Mouse (Mus musculus): Measurements from ENCODE around the gene Cst8. TPM values are rescaled to one million over a fixed set of nuclear protein-coding genes. Genes with fewer than 3 reads are reported as not detected.

The Cst8 gene
- polyA plus RNA-seq (2015; fragmentation: Nextera tagmentation; extraction: Ambion mirVana) = not detected in 2 replicates

GRCm38 (mm10) chr2:148798485-148798884, at the start of gene Cst8:
Gene Cst8, plus strand, starts transcription at chr2:148798785.

GRCm38 (mm10) chr2:148750058-148750457, 48.5 kb upstream of the Cst8 start, which contains the start of gene Cstl1:
Gene Cstl1, plus strand, starts transcription at chr2:148750358.

GRCm38 (mm10) chr2:148771397-148771796, 27.2 kb upstream of the Cst8 start, which contains the start of gene Cst11:
Gene Cst11, minus strand, starts transcription at chr2:148771497.

GRCm38 (mm10) chr2:148781709-148782108, 16.9 kb upstream of the Cst8 start, which contains the start of gene 8030411F24Rik:
Gene 8030411F24Rik, plus strand, starts transcription at chr2:148782009.

GRCm38 (mm10) chr2:148789142-148789541, 9.4 kb upstream of the Cst8 start, which contains the start of gene Cst12:
Gene Cst12, plus strand, starts transcription at chr2:148789361.

GRCm38 (mm10) chr2:148819909-148820308, 21.3 kb downstream of the Cst8 start, which contains the start of gene Cst13:
Gene Cst13, plus strand, starts transcription at chr2:148820081.

GRCm38 (mm10) chr2:148834912-148835311, 36.3 kb downstream of the Cst8 start, which contains the start of gene Cst9:
Gene Cst9, plus strand, starts transcription at chr2:148835147.

Other genes with a start within 250 kb of the Cst8 start
- 20.2 and 27.2 TPM in 2 replicates for gene Nxt1, start 126.2 kb upstream of the Cst8 start, polyA plus RNA-seq (2015; fragmentation: Nextera tagmentation; extraction: Ambion mirVana)
- 14.8 and 15.2 TPM in 2 replicates for gene Gzf1, start 117.8 kb upstream of the Cst8 start, polyA plus RNA-seq (2015; fragmentation: Nextera tagmentation; extraction: Ambion mirVana)
- 2.8 and 4.0 TPM in 2 replicates for gene Napb, start 66.3 kb upstream of the Cst8 start, polyA plus RNA-seq (2015; fragmentation: Nextera tagmentation; extraction: Ambion mirVana)
- gene Cstl1, start 48.4 kb upstream of the Cst8 start, polyA plus RNA-seq (2015; fragmentation: Nextera tagmentation; extraction: Ambion mirVana) = not detected in 2 replicates
- not detected in 2 replicates for gene Cst11, start 27.3 kb upstream of the Cst8 start, polyA plus RNA-seq (2015; fragmentation: Nextera tagmentation; extraction: Ambion mirVana)
- not detected in 2 replicates for gene 8030411F24Rik, start 16.8 kb upstream of the Cst8 start, polyA plus RNA-seq (2015; fragmentation: Nextera tagmentation; extraction: Ambion mirVana)
- not detected in 2 replicates for gene Cst12, start 9.4 kb upstream of the Cst8 start, polyA plus RNA-seq (2015; fragmentation: Nextera tagmentation; extraction: Ambion mirVana)
- not detected in 2 replicates for gene Cst13, start 21.3 kb downstream of the Cst8 start, polyA plus RNA-seq (2015; fragmentation: Nextera tagmentation; extraction: Ambion mirVana)
- not detected in 2 replicates for gene Cst9, start 36.4 kb downstream of the Cst8 start, polyA plus RNA-seq (2015; fragmentation: Nextera tagmentation; extraction: Ambion mirVana)
- not detected in 2 replicates for gene 9230104L09Rik, start 66.3 kb downstream of the Cst8 start, polyA plus RNA-seq (2015; fragmentation: Nextera tagmentation; extraction: Ambion mirVana)
- 550 and 551 TPM in 2 replicates for gene Cst3, start 76.9 kb downstream of the Cst8 start, polyA plus RNA-seq (2015; fragmentation: Nextera tagmentation; extraction: Ambion mirVana)
- gene Gm1330, start 204.5 kb downstream of the Cst8 start, polyA plus RNA-seq (2015; fragmentation: Nextera tagmentation; extraction: Ambion mirVana) = not detected in 2 replicates
- not detected in 2 replicates for gene Gm10750, start 218.5 kb downstream of the Cst8 start, polyA plus RNA-seq (2015; fragmentation: Nextera tagmentation; extraction: Ambion mirVana)

Measured in skeletal muscle tissue, postnatal 0 days (tissue).